Mouse (Mus musculus) spleen, adult 2 months (tissue): Measurements from ENCODE around the gene Prkca.

ENCODE experiments used
- CTCF ChIP-seq: fragments of 200-500 bp; IDR thresholded peaks from 2 replicates; pipeline ENCODE4 v1.5.1; 2011; ENCODE audit warnings: mild to moderate bottlenecking, inconsistent platforms; ENCODE audit not compliant: insufficient read depth, insufficient read length, insufficient replicate concordance; ENCODE audit errors: extremely low read depth
- POLR2A ChIP-seq: fragments of 200-500 bp; IDR thresholded peaks from 2 replicates; pipeline ENCODE4 v1.6.1; 2011; ENCODE audit warnings: low read depth, low read length, inconsistent platforms

DNA sequence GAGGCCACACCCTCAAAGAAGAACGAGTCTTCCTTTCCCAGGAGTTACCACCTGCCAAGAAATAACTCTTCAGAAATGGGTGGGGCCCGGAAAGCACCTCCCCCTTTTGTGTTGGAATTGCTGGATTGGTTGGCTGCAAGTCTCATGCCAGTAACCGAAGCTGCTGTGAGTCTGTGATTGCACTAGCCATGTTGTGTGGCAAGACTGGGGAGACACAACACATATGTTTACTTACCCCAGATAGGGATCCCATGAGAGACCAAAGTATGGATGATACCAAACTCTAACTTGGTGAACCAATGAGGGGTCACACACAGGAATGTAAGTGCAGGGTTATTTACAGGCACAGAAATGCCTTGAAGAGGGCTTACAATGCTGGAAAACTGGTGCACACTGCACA lies 38.9 kb upstream of the Prkca start:
- TF ChIP-seq CTCF (no peak), POLR2A (no peak)
